Comparison of ENCODE assay signal across 12 mouse cellular contexts in genomic region chr6:29245272-29246120, GRCm38 (mm10). TPM values are rescaled to one million over a fixed set of nuclear protein-coding genes. Genes with fewer than 3 reads are reported as not detected.
A peak's percentile ranks its signal among the peaks of the same experiment; 100 is the strongest.
DNase-seq lines count a peak whose midpoint lies in the region; ATAC-seq and TF ChIP-seq lines count a peak whose summit lies in the region.
"Had no signal": no experiment of that assay in that cellular context is flagged by ENCODE, and none has a peak within 500 bp of the region (broad histone marks: within the 10 kb centered on the region; RNA-seq: fewer than 3 reads in every experiment).

No protein-coding gene starts in this region.

- 0 out of 2 replicates have a peak, but pooled peaks cover 4% of the 10 kb centered on the region for H3K27me3 ChIP-seq in liver, embryonic 12.5 days (replicated peaks)
- H3K27me3 ChIP-seq in hindbrain, embryonic 13.5 days, result no peaks in the 10 kb centered on the region; the same call in none of the 2 replicates
- H3K27me3 ChIP-seq in kidney, adult 2 months (replicated peaks; ENCODE audit: control insufficient read depth, insufficient read depth, low read length), result no peaks in the 10 kb centered on the region
- H3K27me3 ChIP-seq: embryonic facial prominence, embryonic 13.5 days; midbrain, embryonic 15.5 days had no signal

- WGBS in liver, embryonic 12.5 days (ENCODE audit: insufficient replicate concordance), result 35% methylated on average over 14 of the region's 14 CpGs
- 81% methylated on average over 14 of the region's 14 CpGs for WGBS in hindbrain, embryonic 13.5 days
- 56% methylated on average over 14 of the region's 14 CpGs for WGBS in kidney, adult 2 months

- H3K4me3 ChIP-seq in ES-E14 (ENCODE audit: insufficient read depth in 1 of 2, low read depth in 1 of 2, low read length in 2 of 2, poor library complexity in 1 of 2, severe bottlenecking in 1 of 2), result no peak overlapping the region
- H3K4me3 ChIP-seq in liver, embryonic 12.5 days, result no peak overlapping the region
- H3K4me3 ChIP-seq in hindbrain, embryonic 13.5 days, result no peak overlapping the region
- H3K4me3 ChIP-seq in kidney, adult 2 months (ENCODE audit: insufficient read depth, low read depth, low read length), result no peak overlapping the region
- H3K4me3 ChIP-seq: embryonic facial prominence, embryonic 13.5 days; midbrain, embryonic 15.5 days had no signal

- H3K4me1 ChIP-seq in ES-E14 (ENCODE audit: control insufficient read depth in 2 of 2, insufficient read depth in 2 of 2, low read length in 2 of 2, poor library complexity in 1 of 2), result peaks cover 0 to 10% of the 10 kb centered on the region in 2 experiments; a peak in 2 of 4 replicates
- peaks cover 5% of the 10 kb centered on the region; the same call in 1 of the 2 replicates for H3K4me1 ChIP-seq in liver, embryonic 12.5 days
- H3K4me1 ChIP-seq in hindbrain, embryonic 13.5 days (replicated peaks), result no peaks in the 10 kb centered on the region
- H3K4me1 ChIP-seq in kidney, adult 2 months (ENCODE audit: control insufficient read depth, insufficient read depth, low read length), result no peaks in the 10 kb centered on the region
- H3K4me1 ChIP-seq: embryonic facial prominence, embryonic 13.5 days; midbrain, embryonic 15.5 days had no signal

- H3K9ac ChIP-seq in ES-E14 (ENCODE audit: insufficient read depth, low read depth, low read length, poor library complexity, severe bottlenecking), result no peak overlapping the region
- no peak overlapping the region for H3K9ac ChIP-seq in liver, embryonic 12.5 days
- no peak overlapping the region for H3K9ac ChIP-seq in hindbrain, embryonic 13.5 days
- H3K9ac ChIP-seq: embryonic facial prominence, embryonic 13.5 days; midbrain, embryonic 15.5 days had no signal

- in situ Hi-C loops in ES-E14 (cut with MboI; ENCODE audit: low sequenced_read_pairs in 2 of 2, unreplicated experiment in 2 of 2), result no loop called here

- TF ChIP-seq CTCF in kidney, adult 2 months (conservative IDR thresholded peaks at IDR 0.05; ENCODE audit: insufficient read depth, insufficient read length, low read depth, low read length), result no peak

- H3K4me2 ChIP-seq in liver, embryonic 12.5 days, result peak overlapping the region; percentile 7
- H3K4me2 ChIP-seq in hindbrain, embryonic 13.5 days, result no peak overlapping the region
- H3K4me2 ChIP-seq: embryonic facial prominence, embryonic 13.5 days; midbrain, embryonic 15.5 days had no signal

- DNase-seq in kidney, postnatal 10 days, result peak; percentile 18
- DNase-seq in kidney, adult 8-10 months, result no peak
- DNase-seq in ES-E14 (ENCODE audit: low read depth, low spot score), result no peak
- no peak for DNase-seq in gastrocnemius, postnatal 4 days (ENCODE audit: low spot score in 2 of 2)
- DNase-seq in kidney, adult 2 months, result no peak
- DNase-seq: heart, postnatal 36 days; left cerebral cortex, postnatal 4 days had no signal

- H3K27ac ChIP-seq in ES-E14 (ENCODE audit: insufficient read depth, low read depth, low read length, poor library complexity, severe bottlenecking), result 0 out of 2 replicates have a peak overlapping the region, but pooled peaks have one; percentile 0
- no peak overlapping the region; the same call in 1 of the 2 replicates for H3K27ac ChIP-seq in liver, embryonic 12.5 days
- H3K27ac ChIP-seq in hindbrain, embryonic 13.5 days, result no peak overlapping the region
- no peak overlapping the region for H3K27ac ChIP-seq in kidney, adult 2 months (ENCODE audit: insufficient read depth, low read depth, low read length)
- H3K27ac ChIP-seq: embryonic facial prominence, embryonic 13.5 days; midbrain, embryonic 15.5 days had no signal

- H3K36me3 ChIP-seq in ES-E14 (ENCODE audit: control insufficient read depth, insufficient read depth, low read length, poor library complexity, severe bottlenecking), result no peaks in the 10 kb centered on the region
- H3K36me3 ChIP-seq in liver, embryonic 12.5 days, result no peaks in the 10 kb centered on the region
- H3K36me3 ChIP-seq in hindbrain, embryonic 13.5 days, result no peaks in the 10 kb centered on the region
- no peaks in the 10 kb centered on the region for H3K36me3 ChIP-seq in kidney, adult 2 months (ENCODE audit: control insufficient read depth, insufficient read depth, low read length)
- H3K36me3 ChIP-seq: embryonic facial prominence, embryonic 13.5 days; midbrain, embryonic 15.5 days had no signal

- no peaks in the 10 kb centered on the region for H3K9me3 ChIP-seq in ES-E14 (ENCODE audit: control insufficient read depth, insufficient read depth, low read depth, low read length)
- H3K9me3 ChIP-seq in liver, embryonic 12.5 days (replicated peaks), result no peaks in the 10 kb centered on the region
- no peaks in the 10 kb centered on the region for H3K9me3 ChIP-seq in hindbrain, embryonic 13.5 days
- H3K9me3 ChIP-seq: embryonic facial prominence, embryonic 13.5 days; midbrain, embryonic 15.5 days had no signal

- TF ChIP-seq POLR2A in kidney, adult 2 months (IDR thresholded peaks at IDR 0.05; ENCODE audit: low read depth, low read length), result no peak

- peak; percentile 33; the same call in 1 of the 2 replicates for ATAC-seq in liver, embryonic 12.5 days
- ATAC-seq in monocyte, adult 5-6 weeks (replicated peaks; ENCODE audit: insufficient number of reproducible peaks, low FRiP score, low TSS enrichment, poor library complexity, severe bottlenecking), result peak; percentile 57
- ATAC-seq in hindbrain, embryonic 13.5 days (ENCODE audit: low FRiP score), result no peak
- ATAC-seq: midbrain, embryonic 15.5 days had no signal

TF ChIP-seq in ES-E14, 5 proteins besides CTCF, POLR2A, EP300 and RAD21:
- TF ChIP-seq ZNF384 (IDR thresholded peaks at IDR 0.05; ENCODE audit: low read depth, low read length) (no peak), MAFK (IDR thresholded peaks at IDR 0.05; ENCODE audit: insufficient read depth, low read depth, low read length) (no peak), HCFC1 (IDR thresholded peaks at IDR 0.05; ENCODE audit: borderline replicate concordance, insufficient read depth, low read length) (no peak)

RNA-seq across cellular contexts. Expression of gene Hilpda, which starts 26.8 kb away (rescaled TPM):
- total RNA-seq in ES-E14 (2012; rRNA removed), result 36.9 and 38.9 TPM in 2 replicates
- polyA plus RNA-seq in liver, embryonic 12.5 days (2016; fragmentation: Nextera tagmentation; extraction: Ambion mirVana), result 19.1 and 20.0 TPM in 2 replicates
- 7.6 to 8.9 TPM (median 8.5 TPM) in 3 replicates for total RNA-seq in monocyte, adult 5-6 weeks (2017)
- 31.8 and 36.6 TPM in 2 replicates for polyA plus RNA-seq in hindbrain, embryonic 13.5 days (2015; fragmentation: Nextera tagmentation; extraction: Ambion mirVana)
- total RNA-seq in gastrocnemius, postnatal 4 days (2021), result 1 to 10 TPM; 7.5 to 9.5 TPM
- 6.5 and 7.4 TPM in 2 replicates for polyA plus RNA-seq in kidney, adult 2 months (2012; rRNA removed)

RNA-seq across cellular contexts. Expression of gene Impdh1, which starts 29.3 kb away (rescaled TPM):
- total RNA-seq in ES-E14 (2012; rRNA removed), result 24.9 and 29.7 TPM in 2 replicates
- 13.7 and 14.3 TPM in 2 replicates for polyA plus RNA-seq in liver, embryonic 12.5 days (2016; fragmentation: Nextera tagmentation; extraction: Ambion mirVana)
- total RNA-seq in monocyte, adult 5-6 weeks (2017), result 16.4 to 27.6 TPM (median 22.7 TPM) in 3 replicates
- 58.1 and 65.5 TPM in 2 replicates for polyA plus RNA-seq in hindbrain, embryonic 13.5 days (2015; fragmentation: Nextera tagmentation; extraction: Ambion mirVana)
- 10 to 100 TPM; 25.3 to 29.8 TPM for total RNA-seq in gastrocnemius, postnatal 4 days (2021)
- polyA plus RNA-seq in kidney, adult 2 months (2012; rRNA removed), result 16.8 and 17.7 TPM in 2 replicates

RNA-seq across cellular contexts. Expression of gene Fam71f2, which starts 33.9 kb away (rescaled TPM):
- 0.42 and 0.58 TPM in 2 replicates for total RNA-seq in ES-E14 (2012; rRNA removed)
- 0.20 and 0.31 TPM in 2 replicates for polyA plus RNA-seq in liver, embryonic 12.5 days (2016; fragmentation: Nextera tagmentation; extraction: Ambion mirVana)
- total RNA-seq in monocyte, adult 5-6 weeks (2017), result 1.9 TPM in 1 of 3 replicates, not detected in the others
- polyA plus RNA-seq in hindbrain, embryonic 13.5 days (2015; fragmentation: Nextera tagmentation; extraction: Ambion mirVana), result 0.47 and 0.53 TPM in 2 replicates
- total RNA-seq in gastrocnemius, postnatal 4 days (2021), result under 1 TPM in 1 of 2 experiments, not detected in 1; 0.31 TPM
- polyA plus RNA-seq in kidney, adult 2 months (2012; rRNA removed), result 0.39 and 0.45 TPM in 2 replicates
- total RNA-seq: left cerebral cortex, postnatal 4 days had no signal
